Mouse (Mus musculus) stomach, postnatal 0 days (tissue): ENCODE measurements around the gene Lrp1.

Source experiments
- CTCF ChIP-seq: IDR thresholded peaks from 2 replicates; pipeline ENCODE4 v1.5.1; 2016; ENCODE audit warnings: antibody characterized with exemption, low read depth, mild to moderate bottlenecking, moderate library complexity
- EP300 ChIP-seq: optimal IDR thresholded peaks from 2 replicates; pipeline ENCODE3; 2016; ENCODE audit warnings: antibody characterized with exemption

- TF ChIP-seq CTCF (no peak), EP300 (no peak)
These were observed 16.3 kb downstream of the Lrp1 start for GRCm38 (mm10) chr10:127604465-127605250.
